Mouse (Mus musculus): ENCODE data around the gene Ccdc97. TPM values are rescaled to one million over a fixed set of nuclear protein-coding genes. Genes with fewer than 3 reads are reported as not detected.

The Ccdc97 gene
- polyA plus RNA-seq, 1 experiment, result 8.8 TPM

DNA sequence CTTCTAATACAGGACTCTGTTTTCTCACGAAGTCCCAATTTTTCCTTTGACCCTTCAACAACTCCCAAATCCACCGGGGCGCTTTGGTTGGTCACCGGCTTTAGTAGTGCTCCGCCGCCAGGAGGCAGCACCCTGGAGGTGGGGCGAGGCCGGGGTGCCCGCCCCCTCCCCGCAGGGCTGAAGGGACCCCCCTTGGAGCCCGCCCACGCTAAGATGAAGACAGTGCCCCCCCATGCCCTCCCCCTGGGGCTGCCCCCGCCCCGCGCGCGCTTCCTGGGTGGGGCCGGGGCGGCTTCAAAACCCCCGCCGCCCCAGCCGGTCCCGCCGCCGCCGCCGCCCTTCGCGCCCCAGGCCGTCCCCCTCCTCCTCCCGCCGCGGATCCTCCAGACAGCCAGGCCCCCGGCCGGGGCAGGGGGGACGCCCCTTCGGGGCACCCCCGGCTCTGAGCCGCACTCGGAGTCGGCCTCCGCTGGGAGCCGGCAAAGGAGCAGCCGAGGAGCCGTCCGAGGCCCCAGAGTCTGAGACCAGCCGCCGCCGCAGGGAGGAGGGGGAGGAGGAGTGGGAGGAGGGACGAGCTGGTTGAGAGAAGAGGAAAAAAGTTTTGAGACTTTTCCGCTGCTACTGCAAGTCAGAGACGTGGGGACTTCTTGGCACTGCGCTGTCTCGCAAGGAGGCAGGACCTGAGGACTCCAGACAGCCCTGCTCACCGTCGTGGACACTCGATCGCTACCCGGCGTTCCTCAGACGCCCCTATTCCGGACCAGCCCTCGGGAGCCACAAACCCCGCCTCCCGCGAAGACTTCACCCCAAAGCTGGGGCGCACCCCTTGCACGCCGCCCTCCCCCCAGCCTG, 32.0 kb downstream of the Ccdc97 start, which contains the start of gene Tgfb1:
Gene Tgfb1, plus strand, starts transcription at position 323 of the 852 bp plus-strand sequence.
- H3K4me1 ChIP-seq (ENCODE audit: control insufficient read depth), result peaks cover 93% of the 10 kb centered on the region
- TF ChIP-seq TAL1 (IDR thresholded peaks at IDR 0.05; ENCODE audit: low read length) (no peak), GATA1 (IDR thresholded peaks at IDR 0.05; ENCODE audit: low read length) (no peak)
- no peaks in the 10 kb centered on the region; the same call in 1 of the 2 replicates for H3K27me3 ChIP-seq (ENCODE audit: control insufficient read depth)
- H3K4me3 ChIP-seq (replicated peaks), result peak within 1 kb of the TSS; percentile 84
- H3K36me3 ChIP-seq (ENCODE audit: control insufficient read depth), result peaks cover 53% of the 10 kb centered on the region
- H3K9me3 ChIP-seq (ENCODE audit: control insufficient read depth, low read length), result no peaks in the 10 kb centered on the region

DNA sequence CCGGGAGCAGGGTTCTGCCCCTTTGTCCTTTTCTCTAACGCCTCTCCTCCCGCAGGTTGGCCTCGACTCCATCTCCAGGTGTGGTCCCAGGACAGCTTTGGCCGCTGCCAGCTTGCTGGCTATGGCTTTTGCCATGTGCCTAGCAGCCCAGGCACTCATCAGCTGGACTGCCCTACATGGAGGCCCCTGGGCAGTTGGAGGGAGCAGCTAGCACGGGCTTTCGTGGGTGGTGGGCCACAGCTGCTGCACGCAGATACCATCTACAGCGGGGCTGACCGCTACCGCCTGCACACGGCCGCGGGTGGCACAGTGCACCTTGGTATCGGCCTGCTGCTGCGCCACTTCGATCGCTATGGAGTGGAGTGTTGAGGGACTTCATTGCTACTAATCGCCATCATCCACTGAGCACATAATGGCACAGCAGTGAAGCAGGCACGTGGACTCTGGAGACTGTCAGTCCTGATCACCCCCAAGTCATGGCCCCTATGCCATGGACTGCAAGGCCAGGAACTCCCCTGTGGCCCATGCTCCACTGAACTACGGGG, 32.9 kb downstream of the Ccdc97 start:
- peaks cover 51% of the 10 kb centered on the region for H3K36me3 ChIP-seq (ENCODE audit: control insufficient read depth)
- TF ChIP-seq GATA1 (IDR thresholded peaks at IDR 0.05; ENCODE audit: low read length), result no peak
- TF ChIP-seq TAL1 (IDR thresholded peaks at IDR 0.05; ENCODE audit: low read length), result no peak
- peaks cover 95% of the 10 kb centered on the region for H3K4me1 ChIP-seq (ENCODE audit: control insufficient read depth)
- peak overlapping the region; percentile 84 for H3K4me3 ChIP-seq (replicated peaks)
- no peaks in the 10 kb centered on the region; the same call in 1 of the 2 replicates for H3K27me3 ChIP-seq (ENCODE audit: control insufficient read depth)
- no peaks in the 10 kb centered on the region for H3K9me3 ChIP-seq (ENCODE audit: control insufficient read depth, low read length)

DNA sequence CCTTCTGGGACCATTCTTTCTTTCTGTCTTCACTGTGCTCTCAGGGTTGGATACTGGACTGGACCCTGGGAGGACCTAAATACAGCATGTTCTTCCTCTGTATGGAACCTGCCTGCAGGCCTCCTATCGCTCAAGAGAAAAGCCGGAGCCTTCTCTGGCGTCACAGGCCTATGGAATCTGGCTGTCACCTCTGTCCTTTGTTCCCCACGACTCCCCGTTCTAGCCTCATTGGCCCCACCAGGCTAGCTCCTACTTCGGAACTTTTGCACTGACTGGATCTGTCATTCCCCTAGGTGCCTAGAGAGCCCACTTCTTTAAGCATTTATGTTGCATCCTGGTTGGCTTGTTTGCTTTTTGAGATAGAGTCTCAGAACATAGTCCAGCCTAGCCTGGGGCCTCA, 34.2 kb downstream of the Ccdc97 start:
- Histone ChIP-seq H3K4me3 (replicated peaks) (no peak overlapping the region), H3K36me3 (ENCODE audit: control insufficient read depth) (peaks cover 41% of the 10 kb centered on the region)

DNA sequence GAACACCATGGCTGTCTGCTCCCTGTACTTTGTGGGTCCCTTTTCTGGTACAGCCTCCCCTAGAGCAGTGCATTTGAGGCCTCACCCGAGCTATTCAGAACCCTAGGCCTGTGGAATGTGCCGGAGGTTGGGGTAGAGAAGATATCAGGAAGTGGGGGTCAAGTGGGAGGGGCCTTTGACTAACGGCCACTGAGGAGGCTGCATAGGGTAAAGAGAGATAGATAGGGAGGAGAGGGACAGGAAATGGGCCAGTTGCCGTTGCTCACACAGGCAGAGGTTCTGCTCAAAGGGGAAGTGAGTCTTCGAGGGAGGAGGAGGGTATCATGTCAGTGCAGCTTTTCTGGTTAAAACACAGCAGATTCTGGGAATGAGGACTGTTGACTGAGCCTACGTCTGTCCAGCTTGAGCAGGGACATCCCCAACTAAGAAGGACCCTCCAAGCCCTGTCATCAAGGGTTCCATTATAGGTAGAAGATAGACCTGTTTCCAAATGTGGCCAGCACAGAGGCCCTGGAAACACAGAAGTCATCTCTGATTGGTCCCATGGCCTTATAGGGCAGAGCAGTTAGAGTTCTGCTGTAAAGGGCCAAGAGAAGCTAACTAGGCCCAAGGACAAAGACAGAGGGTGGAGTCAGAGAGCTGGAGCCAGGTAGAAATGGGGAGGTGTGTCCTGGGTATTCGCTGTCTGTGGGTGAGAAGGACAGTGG, 35.3 kb downstream of the Ccdc97 start:
- Histone ChIP-seq H3K4me3 (replicated peaks) (peak overlapping the region; percentile 18), H3K36me3 (ENCODE audit: control insufficient read depth) (peaks cover 39% of the 10 kb centered on the region)

More for the DNA sequence above, 34.2 kb downstream of the Ccdc97 start:
- TF ChIP-seq GATA1 (IDR thresholded peaks at IDR 0.05; ENCODE audit: low read length) (no peak), TAL1 (IDR thresholded peaks at IDR 0.05; ENCODE audit: low read length) (no peak)
- H3K4me1 ChIP-seq (ENCODE audit: control insufficient read depth), result peaks cover 96% of the 10 kb centered on the region
- H3K27me3 ChIP-seq (ENCODE audit: control insufficient read depth), result no peaks in the 10 kb centered on the region; the same call in 1 of the 2 replicates
- no peaks in the 10 kb centered on the region for H3K9me3 ChIP-seq (ENCODE audit: control insufficient read depth, low read length)

DNA sequence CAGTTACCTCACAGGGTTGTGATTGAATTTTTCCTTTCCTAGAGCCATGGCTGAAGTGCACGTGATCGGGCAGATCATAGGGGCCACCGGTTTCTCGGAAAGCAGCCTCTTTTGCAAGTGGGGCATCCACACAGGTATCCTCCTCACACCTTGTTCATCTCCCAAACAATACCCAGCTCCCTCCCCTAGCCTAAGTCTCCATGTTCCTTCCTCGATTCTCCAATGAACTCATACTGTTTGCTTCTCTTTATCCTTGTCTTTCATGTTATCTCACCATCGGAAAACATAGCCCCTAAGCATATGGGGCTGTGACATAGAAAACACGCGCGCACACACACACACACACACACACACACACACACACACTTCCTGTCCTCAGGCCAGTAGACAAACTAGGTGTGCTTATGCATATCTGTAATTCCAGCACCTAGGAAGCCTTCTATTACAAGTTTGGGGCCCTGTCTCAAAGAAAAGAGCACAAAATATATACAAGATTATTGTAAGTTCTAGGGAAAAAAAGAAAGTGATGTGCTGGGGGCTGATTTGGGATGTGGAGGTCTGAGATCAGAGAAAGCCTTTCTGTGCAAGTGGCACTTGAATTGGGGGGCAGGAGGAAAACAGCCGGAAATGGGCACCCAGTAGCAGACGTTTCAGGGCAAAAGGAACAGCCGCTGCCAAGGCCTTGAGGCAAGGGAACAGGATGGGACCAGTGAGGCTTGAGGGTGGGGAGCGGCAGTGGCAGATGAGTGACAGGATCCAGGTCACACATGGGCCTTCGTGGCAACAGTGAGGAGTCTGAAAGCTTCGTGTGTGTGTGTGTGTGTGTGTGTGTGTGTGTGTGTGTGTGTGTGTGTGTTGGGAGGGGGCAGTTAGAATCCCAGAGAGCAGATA, 37.3 kb downstream of the Ccdc97 start:
- no peak for TF ChIP-seq TAL1 (IDR thresholded peaks at IDR 0.05; ENCODE audit: low read length)
- no peak for TF ChIP-seq GATA1 (IDR thresholded peaks at IDR 0.05; ENCODE audit: low read length)
- H3K36me3 ChIP-seq (ENCODE audit: control insufficient read depth), result peaks cover 39% of the 10 kb centered on the region

More for the DNA sequence above, 35.3 kb downstream of the Ccdc97 start:
- Histone ChIP-seq H3K9me3 (ENCODE audit: control insufficient read depth, low read length) (no peaks in the 10 kb centered on the region), H3K4me1 (ENCODE audit: control insufficient read depth) (peaks cover 94% of the 10 kb centered on the region), H3K27me3 (ENCODE audit: control insufficient read depth) (no peaks in the 10 kb centered on the region; the same call in 1 of the 2 replicates)
- TF ChIP-seq TAL1 (IDR thresholded peaks at IDR 0.05; ENCODE audit: low read length) (no peak), GATA1 (IDR thresholded peaks at IDR 0.05; ENCODE audit: low read length) (no peak)

DNA sequence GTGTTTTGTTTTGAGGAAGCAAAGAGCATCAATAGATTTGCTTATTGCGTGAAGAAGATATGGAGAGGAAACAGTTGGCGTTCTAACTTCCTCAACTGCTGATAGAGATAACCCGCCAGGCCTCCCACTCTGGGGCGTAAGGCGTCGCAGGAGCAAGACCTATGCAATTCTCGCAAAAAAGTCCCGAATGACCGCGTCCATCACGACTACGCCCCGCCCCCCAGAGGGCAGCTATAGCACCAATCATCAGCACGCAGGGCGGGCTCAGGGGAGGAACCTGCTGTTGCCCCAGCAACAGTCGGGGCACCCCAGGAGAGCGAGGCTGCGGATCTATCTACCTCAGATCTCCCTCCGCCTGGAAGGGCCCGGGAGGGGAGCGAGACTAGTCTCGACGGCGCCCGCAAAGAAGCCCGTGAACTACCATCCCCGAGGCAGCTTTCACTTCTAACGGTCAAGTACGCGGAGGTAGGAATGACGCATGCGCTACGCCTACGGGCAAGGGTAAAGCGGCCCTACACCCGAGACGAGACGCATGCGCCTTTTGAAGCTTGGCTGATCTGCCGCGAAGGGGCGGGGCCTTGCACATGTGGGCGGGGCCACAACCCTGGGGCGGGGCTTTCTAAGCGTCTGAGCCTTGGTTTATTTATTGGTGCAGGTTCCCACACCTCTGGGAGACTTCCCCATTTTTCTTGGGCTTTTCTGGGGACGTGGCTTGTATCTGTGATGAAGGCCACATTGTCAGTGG, 38.2 kb downstream of the Ccdc97 start, which contains the start of gene B9d2:
Gene B9d2, plus strand, starts transcription at position 267 of the 745 bp plus-strand sequence.
- peak within 1 kb of the TSS; percentile 90 for H3K4me3 ChIP-seq (replicated peaks)
- H3K36me3 ChIP-seq (ENCODE audit: control insufficient read depth), result peaks cover 33% of the 10 kb centered on the region
- H3K27me3 ChIP-seq (ENCODE audit: control insufficient read depth), result peaks cover 6% of the 10 kb centered on the region
- no peaks in the 10 kb centered on the region for H3K9me3 ChIP-seq (ENCODE audit: control insufficient read depth, low read length)
- peaks cover 66% of the 10 kb centered on the region for H3K4me1 ChIP-seq (ENCODE audit: control insufficient read depth)
- TF ChIP-seq GATA1 (IDR thresholded peaks at IDR 0.05; ENCODE audit: low read length), result peak; percentile 5; the same call in 1 of the 2 replicates
- TF ChIP-seq TAL1 (IDR thresholded peaks at IDR 0.05; ENCODE audit: low read length), result peak; percentile 37; the same call in 2 of the 3 replicates

More for the DNA sequence above, 37.3 kb downstream of the Ccdc97 start:
- H3K4me3 ChIP-seq (replicated peaks), result peak overlapping the region; percentile 90
- peaks cover 75% of the 10 kb centered on the region for H3K4me1 ChIP-seq (ENCODE audit: control insufficient read depth)
- H3K27me3 ChIP-seq (ENCODE audit: control insufficient read depth), result peaks cover 1% of the 10 kb centered on the region
- H3K9me3 ChIP-seq (ENCODE audit: control insufficient read depth, low read length), result no peaks in the 10 kb centered on the region

DNA sequence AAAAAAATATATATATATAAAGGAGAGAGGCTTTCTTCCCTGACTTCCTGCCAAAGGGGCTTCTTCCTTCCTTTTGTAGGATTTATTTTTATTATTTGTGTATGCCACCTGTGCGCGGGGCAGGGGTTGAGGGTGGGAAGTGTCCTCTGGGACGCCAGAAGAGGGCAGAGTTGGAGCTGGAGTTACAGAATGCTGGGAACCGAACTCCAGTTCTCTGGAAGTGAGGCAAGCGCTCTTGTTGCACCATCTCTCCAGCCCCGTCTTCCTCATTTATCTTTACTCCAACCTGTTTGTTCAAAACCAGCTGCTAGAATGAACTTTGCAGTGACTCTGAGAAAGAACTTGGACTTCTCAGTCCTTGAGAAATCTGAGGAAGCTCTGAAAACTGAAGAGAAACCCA, 38.9 kb downstream of the Ccdc97 start:
- Histone ChIP-seq H3K4me1 (ENCODE audit: control insufficient read depth) (peaks cover 62% of the 10 kb centered on the region), H3K27me3 (ENCODE audit: control insufficient read depth) (peaks cover 13% of the 10 kb centered on the region), H3K9me3 (ENCODE audit: control insufficient read depth, low read length) (no peaks in the 10 kb centered on the region), H3K4me3 (replicated peaks) (peak overlapping the region; percentile 90), H3K36me3 (ENCODE audit: control insufficient read depth) (peaks cover 28% of the 10 kb centered on the region)
- no peak for TF ChIP-seq TAL1 (IDR thresholded peaks at IDR 0.05; ENCODE audit: low read length)
- TF ChIP-seq GATA1 (IDR thresholded peaks at IDR 0.05; ENCODE audit: low read length), result no peak

Measured in erythroblast, embryonic 14.5 days (primary cell).